Mouse (Mus musculus): ENCODE results near the gene Tmem86b. TPM values are rescaled to one million over a fixed set of nuclear protein-coding genes. Genes with fewer than 3 reads are reported as not detected.
A peak's percentile ranks its signal among the peaks of the same experiment; 100 is the strongest.

Tmem86b gene
- polyA plus RNA-seq, 2 experiments = 1.4 to 17.2 TPM

DNA sequence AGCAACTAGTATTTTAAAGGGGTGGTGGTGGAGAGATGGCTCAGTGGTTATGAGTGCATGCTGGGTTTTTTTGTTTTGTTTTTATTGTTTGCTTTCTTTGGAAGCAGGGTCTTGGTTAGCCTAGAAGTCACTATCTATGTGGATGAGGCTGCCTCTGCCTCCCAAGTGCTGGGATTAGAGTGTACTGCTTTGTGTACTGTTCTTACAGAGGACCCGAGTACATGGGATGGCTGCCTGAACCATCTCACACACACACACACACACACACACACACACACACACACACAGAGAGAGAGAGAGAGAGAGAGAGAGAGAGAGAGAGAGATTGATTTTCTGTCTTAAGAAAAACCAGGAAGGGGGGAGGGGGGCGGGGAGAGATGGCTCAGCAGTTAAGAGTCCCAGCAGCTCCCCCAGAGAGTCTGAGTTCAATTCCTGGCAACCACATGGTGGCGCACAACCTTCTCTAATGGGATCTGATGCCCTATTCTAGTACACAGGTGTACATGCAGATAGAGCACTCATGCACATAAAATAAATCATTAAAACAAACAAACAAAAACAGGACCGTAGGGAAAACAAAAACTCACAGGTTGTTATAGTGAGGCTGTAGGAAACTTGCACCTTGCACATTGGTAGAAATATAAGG, 7.6 kb downstream of the Tmem86b start:
- no peak overlapping the region for H3K27ac ChIP-seq (replicated peaks; ENCODE audit: low read depth, low read length)
- H3K27me3 ChIP-seq (ENCODE audit: control insufficient read depth, insufficient read depth, low read length) = no peaks in the 10 kb centered on the region
- no peaks in the 10 kb centered on the region for H3K9me3 ChIP-seq (ENCODE audit: control insufficient read depth, low read length)
- TF ChIP-seq POLR2A (IDR thresholded peaks at IDR 0.05; ENCODE audit: borderline replicate concordance, extremely low read depth, insufficient read depth, insufficient read length) = no peak
- H3K4me1 ChIP-seq (ENCODE audit: control insufficient read depth, insufficient read depth, low read length) = no peaks in the 10 kb centered on the region
- DNase-seq (ENCODE audit: low spot score) (peak; percentile 55), ATAC-seq (ENCODE audit: low FRiP score, low read depth) (no peak)
- peaks cover 8% of the 10 kb centered on the region for H3K36me3 ChIP-seq (ENCODE audit: control insufficient read depth, insufficient read depth, low read length)
- H3K9ac ChIP-seq (ENCODE audit: low read depth, low read length, severe bottlenecking) = no peak overlapping the region
- no peak overlapping the region for H3K4me2 ChIP-seq (replicated peaks; ENCODE audit: low read depth, low read length, severe bottlenecking)
- whole genome bisulfite sequencing = 29% methylated on average over 4 of the region's 4 CpGs
- no peak overlapping the region for H3K4me3 ChIP-seq (replicated peaks; ENCODE audit: low read length)

DNA sequence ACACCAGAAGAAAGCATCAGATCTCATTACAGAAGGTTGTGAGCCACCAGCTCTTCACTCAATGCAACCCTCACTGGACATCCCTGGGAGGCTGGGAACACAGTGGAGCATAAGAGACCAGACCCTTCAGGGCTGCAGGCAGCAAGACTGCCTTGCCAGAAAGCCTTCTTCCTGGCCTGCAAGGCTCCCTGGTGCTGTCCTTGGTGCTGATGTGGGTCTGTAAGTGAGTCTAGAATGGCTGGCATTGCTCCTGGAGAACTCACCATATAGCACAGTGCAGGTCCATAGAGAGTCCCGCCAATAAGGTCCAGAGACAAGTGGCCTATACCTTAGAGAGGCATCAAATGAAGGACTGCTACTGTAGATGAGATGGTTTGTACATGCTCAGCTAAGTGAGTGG, 11.2 kb downstream of the Tmem86b start:
- Histone ChIP-seq H3K4me2 (replicated peaks; ENCODE audit: low read depth, low read length, severe bottlenecking) (no peak overlapping the region), H3K9me3 (ENCODE audit: control insufficient read depth, low read length) (no peaks in the 10 kb centered on the region), H3K27me3 (ENCODE audit: control insufficient read depth, insufficient read depth, low read length) (no peaks in the 10 kb centered on the region), H3K36me3 (ENCODE audit: control insufficient read depth, insufficient read depth, low read length) (no peaks in the 10 kb centered on the region), H3K9ac (ENCODE audit: low read depth, low read length, severe bottlenecking) (no peak overlapping the region), H3K4me1 (ENCODE audit: control insufficient read depth, insufficient read depth, low read length) (no peaks in the 10 kb centered on the region), H3K4me3 (replicated peaks; ENCODE audit: low read length) (no peak overlapping the region), H3K27ac (replicated peaks; ENCODE audit: low read depth, low read length) (no peak overlapping the region)
- TF ChIP-seq POLR2A (IDR thresholded peaks at IDR 0.05; ENCODE audit: borderline replicate concordance, extremely low read depth, insufficient read depth, insufficient read length) = no peak
- ATAC-seq (ENCODE audit: low FRiP score, low read depth) = no peak
- peak; percentile 72 for DNase-seq (ENCODE audit: low spot score)
- 41% methylated on average over 1 of the region's 1 CpGs for WGBS

DNA sequence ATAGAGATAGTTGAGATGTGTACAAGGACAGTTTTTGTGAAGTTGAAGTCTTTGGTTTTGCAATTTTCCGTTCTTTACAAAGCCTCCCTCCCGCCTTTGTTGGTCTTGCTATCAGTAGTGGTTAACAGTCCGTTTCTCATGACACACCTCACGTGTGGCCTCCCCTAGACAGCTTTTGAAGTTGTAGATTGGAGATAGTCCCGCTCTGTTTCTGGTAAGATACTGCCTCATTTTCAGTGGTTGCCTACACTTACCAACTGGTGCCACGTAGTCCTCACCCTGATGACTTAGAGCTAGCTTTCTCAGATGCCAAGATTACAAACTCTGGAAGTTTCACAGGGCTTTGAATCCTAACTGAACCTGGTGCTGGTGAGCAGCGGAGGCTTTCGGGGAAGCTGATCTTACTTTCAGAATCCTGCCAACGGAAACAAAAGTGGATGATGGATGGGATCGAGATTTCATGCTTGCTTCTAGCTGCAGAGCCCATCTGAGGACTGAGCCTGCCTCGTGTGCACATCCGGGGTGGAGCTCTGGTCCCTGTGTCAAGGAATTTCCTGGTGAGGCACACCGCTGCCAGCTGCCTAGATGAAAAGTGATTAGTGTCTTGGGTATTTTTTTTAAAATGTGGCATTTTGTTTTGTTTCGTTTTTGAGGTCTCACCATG, 17.4 kb downstream of the Tmem86b start:
- Histone ChIP-seq H3K9ac (ENCODE audit: low read depth, low read length, severe bottlenecking) (no peak overlapping the region), H3K4me1 (ENCODE audit: control insufficient read depth, insufficient read depth, low read length) (no peaks in the 10 kb centered on the region), H3K36me3 (ENCODE audit: control insufficient read depth, insufficient read depth, low read length) (no peaks in the 10 kb centered on the region), H3K27ac (replicated peaks; ENCODE audit: low read depth, low read length) (no peak overlapping the region), H3K9me3 (ENCODE audit: control insufficient read depth, low read length) (no peaks in the 10 kb centered on the region), H3K4me3 (replicated peaks; ENCODE audit: low read length) (no peak overlapping the region), H3K4me2 (replicated peaks; ENCODE audit: low read depth, low read length, severe bottlenecking) (no peak overlapping the region), H3K27me3 (ENCODE audit: control insufficient read depth, insufficient read depth, low read length) (no peaks in the 10 kb centered on the region)
- 83% methylated on average over 14 of the region's 14 CpGs for WGBS
- ATAC-seq (ENCODE audit: low FRiP score, low read depth) (no peak), DNase-seq (ENCODE audit: low spot score) (no peak)
- no peak for TF ChIP-seq POLR2A (IDR thresholded peaks at IDR 0.05; ENCODE audit: borderline replicate concordance, extremely low read depth, insufficient read depth, insufficient read length)

DNA sequence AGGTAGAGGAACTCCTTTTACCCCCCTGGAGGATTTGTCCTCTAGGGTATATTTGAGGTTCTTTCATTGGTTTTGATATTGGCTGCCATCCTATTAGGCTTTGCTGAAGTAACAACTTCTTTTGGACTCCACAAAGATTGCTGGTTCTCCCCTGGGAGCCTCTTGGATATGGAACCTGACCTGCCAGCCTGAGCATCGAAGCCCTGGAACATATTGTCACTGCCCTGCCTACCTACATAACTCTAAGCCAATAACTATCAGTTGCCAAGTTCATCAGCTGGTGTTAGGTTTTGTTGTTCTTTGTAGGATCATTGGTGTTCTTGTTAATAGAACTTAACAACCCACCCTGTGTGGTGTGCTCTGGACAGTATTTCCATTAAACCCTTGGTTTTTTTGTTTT, 18.3 kb downstream of the Tmem86b start:
- WGBS = 65% methylated on average over 1 of the region's 1 CpGs
- no peak for ATAC-seq (ENCODE audit: low FRiP score, low read depth)

DNA sequence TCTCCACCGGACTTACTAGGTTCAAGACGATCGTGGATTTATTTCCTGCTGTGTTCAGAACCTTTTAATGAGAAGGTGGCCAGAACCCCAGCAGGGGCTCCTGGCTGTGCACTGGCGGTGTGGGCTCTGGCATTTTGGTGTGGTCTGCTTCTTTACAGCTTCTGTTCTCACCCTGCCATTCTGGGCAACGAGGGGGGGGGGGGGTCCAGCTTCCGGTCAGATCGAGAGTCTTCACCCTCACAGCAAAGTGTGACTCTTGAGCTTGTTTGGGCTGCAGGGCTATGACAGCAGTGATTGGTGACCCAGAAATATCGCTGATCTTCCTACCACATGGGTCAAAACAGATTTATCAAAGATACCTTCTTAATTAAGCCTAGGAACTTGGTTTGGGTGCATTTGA, 18.8 kb downstream of the Tmem86b start:
- Histone ChIP-seq H3K27me3 (ENCODE audit: control insufficient read depth, insufficient read depth, low read length) (no peaks in the 10 kb centered on the region), H3K9me3 (ENCODE audit: control insufficient read depth, low read length) (no peaks in the 10 kb centered on the region), H3K4me3 (replicated peaks; ENCODE audit: low read length) (no peak overlapping the region), H3K9ac (ENCODE audit: low read depth, low read length, severe bottlenecking) (no peak overlapping the region), H3K27ac (replicated peaks; ENCODE audit: low read depth, low read length) (no peak overlapping the region), H3K4me2 (replicated peaks; ENCODE audit: low read depth, low read length, severe bottlenecking) (no peak overlapping the region), H3K36me3 (ENCODE audit: control insufficient read depth, insufficient read depth, low read length) (no peaks in the 10 kb centered on the region), H3K4me1 (ENCODE audit: control insufficient read depth, insufficient read depth, low read length) (no peaks in the 10 kb centered on the region)
- 40% methylated on average over 8 of the region's 8 CpGs for WGBS
- DNase-seq (ENCODE audit: low spot score) (no peak), ATAC-seq (ENCODE audit: low FRiP score, low read depth) (no peak)
- no peak for TF ChIP-seq POLR2A (IDR thresholded peaks at IDR 0.05; ENCODE audit: borderline replicate concordance, extremely low read depth, insufficient read depth, insufficient read length)

More for the DNA sequence above, 18.3 kb downstream of the Tmem86b start:
- Histone ChIP-seq H3K4me1 (ENCODE audit: control insufficient read depth, insufficient read depth, low read length) (no peaks in the 10 kb centered on the region), H3K27ac (replicated peaks; ENCODE audit: low read depth, low read length) (no peak overlapping the region), H3K36me3 (ENCODE audit: control insufficient read depth, insufficient read depth, low read length) (no peaks in the 10 kb centered on the region), H3K9ac (ENCODE audit: low read depth, low read length, severe bottlenecking) (no peak overlapping the region), H3K4me2 (replicated peaks; ENCODE audit: low read depth, low read length, severe bottlenecking) (no peak overlapping the region), H3K9me3 (ENCODE audit: control insufficient read depth, low read length) (no peaks in the 10 kb centered on the region), H3K27me3 (ENCODE audit: control insufficient read depth, insufficient read depth, low read length) (no peaks in the 10 kb centered on the region), H3K4me3 (replicated peaks; ENCODE audit: low read length) (no peak overlapping the region)
- no peak for DNase-seq (ENCODE audit: low spot score)
- no peak for TF ChIP-seq POLR2A (IDR thresholded peaks at IDR 0.05; ENCODE audit: borderline replicate concordance, extremely low read depth, insufficient read depth, insufficient read length)
